Mouse (Mus musculus) ES-E14 (cell line): Measurements from ENCODE around the gene Muc5ac. TPM values are rescaled to one million over a fixed set of nuclear protein-coding genes. Genes with fewer than 3 reads are reported as not detected.
A peak's percentile ranks its signal among the peaks of the same experiment; 100 is the strongest.

Experiments
- DNase-seq: peaks from one replicate; pipeline ENCODE4 v3.0.0-alpha.2; 2013; ENCODE audit warnings: low read depth, low spot score
- H3K27ac ChIP-seq: 2 replicates; pipeline ENCODE4 v1.5.1; 2012; ENCODE audit warnings: low read depth, mild to moderate bottlenecking, low read length, moderate library complexity, mixed read lengths; ENCODE audit not compliant: poor library complexity, insufficient read depth, severe bottlenecking
- H3K36me3 ChIP-seq: 2 replicates; pipeline ENCODE4 v1.6.1; 2012; ENCODE audit warnings: mild to moderate bottlenecking, low read length, moderate library complexity, mixed read lengths; ENCODE audit not compliant: control insufficient read depth, poor library complexity, insufficient read depth, severe bottlenecking
- H3K4me1 ChIP-seq, 2 experiments: fragments of 150-350 bp in 1 of 2; sonication (generic) in 1 of 2; 2 replicates each; pipeline ENCODE4 v1.6.1; 2012; ENCODE audit warnings: low read length in 2 of 2, mild to moderate bottlenecking in 1 of 2, mixed read lengths in 1 of 2; ENCODE audit not compliant: control insufficient read depth in 2 of 2, insufficient read depth in 2 of 2, poor library complexity in 1 of 2
- H3K4me3 ChIP-seq, 2 experiments: fragments of 150-350 bp in 1 of 2; sonication (generic) in 1 of 2; 2 replicates each; pipeline ENCODE4 v1.5.1; 2012; ENCODE audit warnings: low read length in 2 of 2, low read depth in 1 of 2, mild to moderate bottlenecking in 1 of 2, mixed read lengths in 1 of 2; ENCODE audit not compliant: insufficient read depth in 1 of 2, poor library complexity in 1 of 2, severe bottlenecking in 1 of 2
- H3K9ac ChIP-seq: 2 replicates; pipeline ENCODE4 v1.6.1; 2012; ENCODE audit warnings: low read depth, mild to moderate bottlenecking, low read length, mixed read lengths; ENCODE audit not compliant: poor library complexity, insufficient read depth, severe bottlenecking
- H3K9me3 ChIP-seq: fragments of 150-350 bp; sonication (generic); 2 replicates; pipeline ENCODE4 v1.6.1; 2012; ENCODE audit warnings: low read depth, mild to moderate bottlenecking, low read length; ENCODE audit not compliant: control insufficient read depth, insufficient read depth
- CHD2 ChIP-seq: IDR thresholded peaks from 2 replicates; pipeline ENCODE4 v1.6.1; 2014; ENCODE audit warnings: mild to moderate bottlenecking, low read depth, low read length, inconsistent platforms
- HCFC1 ChIP-seq: IDR thresholded peaks from 2 replicates; pipeline ENCODE4 v1.6.1; 2012; ENCODE audit warnings: low read length, inconsistent platforms, borderline replicate concordance; ENCODE audit not compliant: insufficient read depth
- MAFK ChIP-seq: IDR thresholded peaks from 2 replicates; pipeline ENCODE4 v1.6.1; 2014; ENCODE audit warnings: mild to moderate bottlenecking, low read depth, low read length, inconsistent platforms; ENCODE audit not compliant: insufficient read depth
- ZC3H11A ChIP-seq: IDR thresholded peaks from 2 replicates; pipeline ENCODE4 v1.6.1; 2012; ENCODE audit warnings: low read depth, mild to moderate bottlenecking, inconsistent platforms, low read length, borderline replicate concordance
- ZNF384 ChIP-seq: IDR thresholded peaks from 2 replicates; pipeline ENCODE4 v1.6.1; 2012; ENCODE audit warnings: low read depth, low read length, inconsistent platforms
- in situ Hi-C, 2 experiments: fragments of 600-800 bp; cut with MboI; formaldehyde crosslinking; loops; one replicate each; pipeline ENCODE4 v1.15.1; 2025; ENCODE audit warnings: low sequenced_read_pairs in 2 of 2, inconsistent platforms in 1 of 2; ENCODE audit not compliant: unreplicated experiment in 2 of 2
- total RNA-seq: library from RNA; depleted of rRNA; stranded (reverse); fragments of 300-350 nt; gene quantifications from 2 replicates; pipeline ENCODE4 v1.2.3, GENCODE M21; 2012; rRNA removed

The Muc5ac gene
- total RNA-seq, 1 experiment = under 0.01 TPM

DNA sequence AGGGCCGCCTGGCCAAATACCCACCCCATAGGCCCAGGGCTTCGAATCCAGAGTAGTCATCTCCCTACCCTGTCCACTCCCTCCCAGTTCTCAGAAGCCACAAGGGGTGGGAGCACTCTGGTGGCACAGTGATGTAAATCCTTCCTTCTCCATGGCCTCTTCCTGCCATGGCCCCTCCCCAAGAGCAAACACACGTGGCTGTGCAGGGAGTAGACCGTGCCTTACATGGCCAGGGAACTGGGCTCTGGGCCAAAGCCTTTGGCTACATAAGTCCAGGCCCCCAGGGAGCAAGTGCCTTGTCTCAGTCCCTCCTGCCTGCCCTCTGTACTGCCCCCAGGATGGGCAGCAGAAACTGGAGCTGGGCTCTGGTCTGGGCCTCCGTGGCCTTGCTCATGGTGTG lies 50.0 kb downstream of the Muc5ac start, which contains the start of gene Muc5b:
TSS of gene Muc5b (plus strand) at position 292 of the 400 bp plus-strand sequence.
- H3K4me3 ChIP-seq = no peak within 1 kb of the TSS
- in situ Hi-C loops = no loop called here
- DNase-seq = no peak
- H3K27ac ChIP-seq = no peak within 1 kb of the TSS
- H3K4me1 ChIP-seq = no peaks in the 10 kb centered on the region
- no peaks in the 10 kb centered on the region for H3K36me3 ChIP-seq
- TF ChIP-seq MAFK = no peak
- no peak for TF ChIP-seq ZNF384
- TF ChIP-seq HCFC1 = no peak
- TF ChIP-seq ZC3H11A = no peak
- no peak within 1 kb of the TSS for H3K9ac ChIP-seq
- no peaks in the 10 kb centered on the region for H3K9me3 ChIP-seq

DNA sequence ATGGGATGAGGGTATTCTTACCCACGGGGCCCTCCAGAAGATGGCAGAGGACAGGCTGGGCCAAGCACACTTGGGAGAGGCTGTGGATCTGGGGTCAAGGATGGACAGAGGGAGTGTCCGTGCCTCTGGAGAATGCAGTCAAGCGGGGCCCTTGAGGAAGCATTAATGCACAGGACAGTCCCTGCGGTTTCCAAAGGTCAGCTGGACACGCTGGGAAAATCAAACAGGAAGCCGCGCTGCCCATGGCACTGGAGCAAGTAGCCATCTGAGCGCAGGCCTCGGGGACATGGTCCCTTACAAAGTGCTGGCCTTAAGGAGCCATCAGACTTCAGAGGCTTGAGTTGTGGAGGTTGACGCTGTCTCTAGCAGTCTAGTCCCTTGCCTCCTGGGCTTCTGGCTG lies 51.6 kb downstream of the Muc5ac start:
- Histone ChIP-seq H3K27ac (peak overlapping the region; percentile 12; the same call in 1 of the 2 replicates), H3K4me3 (no peak overlapping the region), H3K4me1 (no peaks in the 10 kb centered on the region), H3K9me3 (no peaks in the 10 kb centered on the region), H3K9ac (no peak overlapping the region), H3K36me3 (no peaks in the 10 kb centered on the region)
- in situ Hi-C loops = no loop called here
- no peak for TF ChIP-seq ZC3H11A
- TF ChIP-seq ZNF384 = no peak
- no peak for TF ChIP-seq MAFK
- TF ChIP-seq CHD2 = no peak
- no peak for TF ChIP-seq HCFC1
- no peak for DNase-seq

DNA sequence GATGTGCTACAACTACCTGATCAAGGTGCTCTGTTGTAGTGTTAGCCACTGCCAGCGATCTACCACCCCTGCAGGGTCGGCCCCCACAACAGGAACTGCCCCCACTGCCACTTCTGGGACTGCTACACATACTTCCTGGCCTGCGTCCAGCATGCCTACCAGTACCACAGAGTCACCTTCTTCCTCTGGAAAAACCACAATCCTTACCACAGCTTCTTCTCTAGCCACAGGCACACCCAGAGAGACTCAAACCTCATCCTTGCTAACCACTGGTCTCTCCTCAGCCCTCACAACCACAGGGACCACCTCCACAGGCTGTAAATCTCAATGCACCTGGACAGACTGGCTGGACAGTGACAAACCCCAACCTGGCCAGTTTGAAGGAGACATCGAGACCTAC lies 72.3 kb downstream of the Muc5ac start:
- no peaks in the 10 kb centered on the region for H3K36me3 ChIP-seq
- no peaks in the 10 kb centered on the region for H3K4me1 ChIP-seq
- DNase-seq = no peak
- H3K9me3 ChIP-seq = no peaks in the 10 kb centered on the region
- no peak overlapping the region for H3K27ac ChIP-seq
- H3K4me3 ChIP-seq = no peak overlapping the region
- no peak overlapping the region for H3K9ac ChIP-seq
- in situ Hi-C loops = no loop called here
- no peak for TF ChIP-seq CHD2
- no peak for TF ChIP-seq MAFK
- no peak for TF ChIP-seq ZC3H11A
- TF ChIP-seq HCFC1 = no peak
- TF ChIP-seq ZNF384 = no peak

Other genes starting within 250 kb of the Muc5ac start
- gene Chid1, start 249.1 kb upstream of the Muc5ac start, total RNA-seq = 30.1 and 46.1 TPM in 2 replicates
- gene Ap2a2, start 226.8 kb upstream of the Muc5ac start, total RNA-seq = 98.8 and 103 TPM in 2 replicates
- 0.09 and 0.11 TPM in 2 replicates for gene Muc6, start 133.7 kb upstream of the Muc5ac start, total RNA-seq
- gene Muc2, start 98.6 kb upstream of the Muc5ac start, total RNA-seq = 0.94 and 1.7 TPM in 2 replicates
- gene Muc5b, start 50.1 kb downstream of the Muc5ac start, total RNA-seq = 0.04 and 0.05 TPM in 2 replicates
- gene Tollip, start 129.5 kb downstream of the Muc5ac start, total RNA-seq = 20.9 and 28.3 TPM in 2 replicates
- gene Brsk2, start 160.8 kb downstream of the Muc5ac start, total RNA-seq = 2.5 and 2.9 TPM in 2 replicates